Mouse (Mus musculus): ENCODE results near the gene Fgfr2.

The Fgfr2 gene

GRCm38 (mm10) chr7:132887019-132887804, 235.9 kb downstream of the Fgfr2 start:
- DNase-seq (ENCODE audit: low spot score): no peak

DNA sequence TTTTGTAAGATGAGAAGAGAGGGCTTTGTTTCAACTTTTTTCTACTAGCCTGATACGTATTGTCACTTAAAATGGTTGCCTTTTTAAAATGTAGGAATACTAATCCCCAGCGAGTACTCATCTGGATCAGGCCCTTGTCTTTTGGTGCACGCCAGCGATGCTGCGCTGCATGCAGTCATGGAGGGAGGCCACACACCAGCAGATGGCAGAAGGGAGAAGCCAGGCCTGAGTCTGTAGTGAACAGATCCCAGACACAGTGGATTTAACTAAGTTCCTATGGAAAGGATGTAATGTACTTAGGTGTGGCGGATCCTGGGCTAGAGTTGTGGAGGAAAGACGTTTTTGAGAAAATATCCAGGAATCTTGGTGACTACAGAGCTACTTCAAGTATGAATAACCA, 239.1 kb downstream of the Fgfr2 start:
- no peak for DNase-seq (ENCODE audit: low spot score)

GRCm38 (mm10) chr7:132882343-132882742, 240.8 kb downstream of the Fgfr2 start:
- DNase-seq (ENCODE audit: low spot score): no peak

GRCm38 (mm10) chr7:132880276-132880675, 242.9 kb downstream of the Fgfr2 start:
- no peak for DNase-seq (ENCODE audit: low spot score)

DNA sequence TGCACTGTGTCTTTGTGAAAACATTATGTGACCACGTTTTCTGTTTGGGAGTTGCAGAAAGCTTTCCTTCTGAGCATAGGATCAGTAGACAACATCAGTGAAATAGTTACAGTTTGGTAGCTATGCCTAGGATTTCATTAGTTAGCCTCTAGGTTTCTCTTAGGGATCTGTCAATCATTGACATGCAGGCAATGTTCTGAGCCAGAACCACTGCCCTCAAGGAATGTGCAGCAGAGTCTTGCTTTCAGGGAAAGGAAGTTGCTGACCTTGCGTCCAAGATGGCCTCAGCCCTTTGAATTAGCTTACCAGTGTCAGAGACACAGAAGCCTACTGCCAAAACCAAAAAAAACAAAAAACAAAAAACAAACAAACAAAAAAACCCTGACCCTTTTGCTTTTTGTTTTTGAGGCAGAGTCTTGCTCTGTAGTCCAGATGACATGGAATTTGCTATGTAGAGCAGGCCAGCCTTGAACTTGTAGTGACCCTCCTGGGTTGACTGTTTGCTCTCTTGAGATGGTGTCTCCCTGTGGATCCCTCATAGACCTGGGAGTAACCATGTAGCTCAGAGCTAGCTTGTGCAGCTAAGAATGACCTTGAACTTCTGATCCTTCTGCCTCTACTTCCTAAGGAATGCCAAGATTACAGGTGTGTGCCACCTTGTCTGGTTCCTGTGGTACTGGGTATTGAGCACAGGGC, 247.6 kb downstream of the Fgfr2 start:
- DNase-seq (ENCODE audit: low spot score): no peak

DNA sequence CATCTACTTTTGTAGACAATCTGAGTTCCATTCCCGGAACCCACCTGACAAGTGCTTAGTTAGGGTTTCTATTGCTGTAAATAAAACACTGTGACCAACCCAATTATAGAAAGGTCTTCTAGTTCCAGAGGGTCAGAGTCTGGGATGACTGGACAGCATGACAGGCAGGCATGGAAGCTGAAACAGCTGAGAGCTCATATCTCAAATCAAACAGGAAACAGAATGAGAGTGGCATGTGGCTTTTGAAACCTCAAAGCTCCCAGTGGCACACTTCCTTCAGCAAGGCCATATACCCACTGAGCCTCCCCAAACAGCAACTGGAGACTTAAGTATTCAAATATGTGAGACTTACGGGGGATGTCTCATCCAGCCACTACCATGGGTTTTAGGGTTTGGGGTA, 250.1 kb downstream of the Fgfr2 start:
- DNase-seq (ENCODE audit: low spot score): no peak

DNA sequence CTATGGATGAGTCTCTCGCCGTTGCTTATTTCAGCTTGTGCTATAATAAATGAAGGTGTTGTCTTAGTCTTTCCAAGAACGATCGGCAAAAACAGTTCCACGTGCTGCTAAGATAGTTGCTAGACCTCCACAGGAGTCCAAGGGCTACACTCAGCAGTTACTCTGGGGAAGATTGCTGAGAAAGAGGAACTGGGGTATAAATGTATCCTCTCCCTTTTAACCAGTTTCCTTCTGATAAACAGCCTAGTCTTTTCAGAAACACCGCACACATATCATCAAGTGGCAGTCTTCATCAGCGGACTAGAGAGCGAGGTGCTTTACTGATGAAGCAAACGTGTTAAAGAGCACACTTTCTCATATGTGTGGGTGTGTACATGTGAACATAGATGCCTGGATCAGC, 256.8 kb downstream of the Fgfr2 start:
- DNase-seq (ENCODE audit: low spot score): no peak

- DNase-seq (ENCODE audit: low spot score): peak; percentile 91
These were observed 263.9 kb downstream of the Fgfr2 start, which contains the start of gene Abraxas2 for GRCm38 (mm10) chr7:132859042-132859958. Gene Abraxas2, plus strand, starts transcription at chr7:132859225.

- DNase-seq (ENCODE audit: low spot score): no peak
These were observed 265.0 kb downstream of the Fgfr2 start for GRCm38 (mm10) chr7:132858043-132858608.

- DNase-seq (ENCODE audit: low spot score): no peak
These were observed 267.1 kb downstream of the Fgfr2 start for GRCm38 (mm10) chr7:132856083-132856482.

DNA sequence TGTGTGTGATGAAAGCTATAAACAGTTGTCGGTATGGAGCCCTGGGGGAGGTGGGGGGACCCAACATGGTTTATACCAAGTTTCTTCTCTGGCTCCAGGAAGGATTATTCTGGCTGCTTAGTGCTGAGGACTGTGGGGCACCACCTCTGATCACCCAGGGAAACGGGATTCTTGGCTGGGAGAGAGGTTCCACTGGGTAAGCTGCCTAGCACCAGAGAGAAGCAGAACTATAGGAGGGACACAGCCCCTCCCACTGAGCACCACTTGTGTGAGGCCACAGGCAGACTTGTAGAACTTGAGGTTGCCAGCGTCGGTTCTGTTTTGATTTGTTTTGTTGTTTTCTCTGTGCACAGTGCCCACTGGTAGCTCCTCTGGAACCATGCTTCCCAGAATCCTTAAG, 269.2 kb downstream of the Fgfr2 start:
- DNase-seq (ENCODE audit: low spot score): no peak

GRCm38 (mm10) chr7:132853361-132853760, 269.8 kb downstream of the Fgfr2 start:
- DNase-seq (ENCODE audit: low spot score): no peak

GRCm38 (mm10) chr7:132852173-132852844, 270.8 kb downstream of the Fgfr2 start, which contains the start of gene Eef1akmt2:
Gene Eef1akmt2, minus strand, starts transcription at chr7:132852673.
- peak; percentile 78 for DNase-seq (ENCODE audit: low spot score)

DNA sequence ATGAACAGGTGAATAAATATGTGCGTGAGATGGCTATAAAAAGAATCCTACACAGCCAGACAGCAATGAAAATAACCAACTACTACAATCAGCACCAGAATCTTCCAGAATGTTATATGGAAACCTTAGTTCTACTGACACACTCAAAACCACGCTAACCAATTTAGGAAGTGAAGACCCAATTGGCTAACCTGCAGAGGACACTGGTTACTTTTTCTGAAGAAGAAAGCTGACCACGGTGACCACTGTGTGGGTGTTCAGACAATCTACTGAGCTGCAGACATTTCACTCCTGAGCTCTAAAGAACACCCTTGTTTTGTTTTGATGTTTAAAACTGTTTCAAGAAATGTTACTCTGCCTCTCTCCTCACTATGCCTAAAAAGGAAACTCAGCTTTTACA, 280.0 kb downstream of the Fgfr2 start:
- DNase-seq (ENCODE audit: low spot score): no peak

GRCm38 (mm10) chr7:132842455-132842854, 280.7 kb downstream of the Fgfr2 start:
- no peak for DNase-seq (ENCODE audit: low spot score)

GRCm38 (mm10) chr7:132841287-132841686, 281.9 kb downstream of the Fgfr2 start:
- no peak for DNase-seq (ENCODE audit: low spot score)

DNA sequence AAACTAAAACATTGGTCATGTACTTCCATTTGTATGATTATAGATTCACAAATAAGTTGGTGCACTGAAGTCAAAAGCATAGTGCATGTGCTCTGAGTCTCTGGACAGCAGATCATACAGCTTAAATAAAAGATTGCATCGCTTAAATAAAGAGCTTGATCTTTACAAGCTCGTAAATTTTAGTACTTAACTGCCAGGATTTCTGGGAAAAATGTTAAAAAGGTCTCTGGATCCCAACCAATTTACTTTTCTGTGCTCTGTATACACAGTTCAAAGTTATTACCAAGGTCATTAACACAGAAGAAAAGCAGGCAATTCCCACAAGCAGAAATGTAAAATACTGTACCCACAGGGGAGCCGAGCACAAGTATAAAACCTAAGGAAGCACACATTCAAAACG, 292.2 kb downstream of the Fgfr2 start:
- no peak for DNase-seq (ENCODE audit: low spot score)

GRCm38 (mm10) chr7:132824346-132825022, 298.7 kb downstream of the Fgfr2 start:
- DNase-seq (ENCODE audit: low spot score): no peak

DNA sequence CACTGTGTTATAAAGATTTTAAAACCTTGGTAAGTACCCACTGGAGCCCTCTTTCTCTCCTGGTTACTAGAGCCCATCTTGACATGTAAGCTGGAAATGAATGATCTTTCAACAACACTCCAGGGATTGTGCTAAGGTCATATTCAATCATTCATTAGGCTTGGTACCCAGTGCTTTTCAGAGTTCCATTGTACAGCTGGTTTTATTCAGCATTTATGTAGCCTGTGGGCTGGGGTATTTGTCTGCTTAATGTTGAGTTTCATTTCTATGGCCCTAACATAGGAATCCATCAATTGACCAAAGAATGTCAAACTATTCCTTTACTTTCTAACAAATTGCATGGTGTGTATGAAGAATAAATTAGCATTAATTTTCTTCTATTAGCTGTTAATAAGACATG, 299.3 kb downstream of the Fgfr2 start:
- no peak for DNase-seq (ENCODE audit: low spot score)

- DNase-seq (ENCODE audit: low spot score): no peak
These were observed 302.5 kb downstream of the Fgfr2 start for GRCm38 (mm10) chr7:132820692-132821091.

DNA sequence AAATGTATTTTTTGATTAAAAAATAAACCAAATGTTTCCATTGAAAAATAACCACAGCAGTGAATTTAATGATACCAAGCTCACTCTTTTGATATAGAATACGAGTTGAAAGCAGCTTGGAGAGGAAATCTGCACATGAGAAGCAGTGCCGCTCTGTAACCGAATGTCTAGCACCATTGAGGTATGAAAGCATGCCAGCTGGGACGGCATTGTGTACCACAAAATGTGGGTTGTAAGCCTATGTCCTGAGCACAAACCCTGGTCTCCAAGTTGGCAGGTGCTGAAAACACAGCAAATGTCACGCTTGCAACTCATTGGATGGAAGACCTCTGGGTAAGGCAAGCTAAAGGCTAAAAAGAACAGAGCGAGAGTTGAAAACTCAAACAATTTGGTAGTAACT, 306.1 kb downstream of the Fgfr2 start:
- DNase-seq (ENCODE audit: low spot score): no peak

Measured in T-cell, adult 2 months (primary cell).